Mouse (Mus musculus) heart, embryonic 14.5 days (tissue): ENCODE measurements at regions not wholly inside any gene's neighbourhood (a gene's known extent, or its start where the extent isn't known, plus 50 kb on each side); places are given as distances from the start of the nearest gene placed in this dataset.
A peak's percentile ranks its signal among the peaks of the same experiment; 100 is the strongest.

Source experiments
- ATAC-seq: fragments of 200-750 bp; cut with Nextera tagmentation; 2 replicates; pipeline ENCODE4 v1.8.0; 2017; ENCODE audit warnings: low read depth, moderate TSS enrichment; ENCODE audit not compliant: insufficient number of reproducible peaks, insufficient read depth, low FRiP score
- H3K27ac ChIP-seq, 2 experiments: fragments of 200-500 bp in 1 of 2; fragments of 300-500 bp in 1 of 2; sonication (generic) in 1 of 2; replicated peaks in 1 of 2; 2 replicates each; pipeline ENCODE4 v1.5.1; 2012 to 2014; ENCODE audit warnings: low read depth in 2 of 2, low read length in 2 of 2, control low read depth in 1 of 2, mild to moderate bottlenecking in 1 of 2, mixed read lengths in 1 of 2; ENCODE audit not compliant: control insufficient read depth in 1 of 2, insufficient read depth in 1 of 2
- H3K27me3 ChIP-seq: fragments of 300-500 bp; sonication (generic); 2 replicates; pipeline ENCODE4 v1.6.1; 2014; ENCODE audit warnings: mild to moderate bottlenecking, low read length, control low read depth; ENCODE audit not compliant: control insufficient read depth, insufficient read depth
- H3K36me3 ChIP-seq: fragments of 300-500 bp; sonication (generic); 2 replicates; pipeline ENCODE4 v1.6.1; 2014; ENCODE audit warnings: mild to moderate bottlenecking, control low read depth, low read length, mixed read lengths; ENCODE audit not compliant: control insufficient read depth, insufficient read depth
- H3K4me1 ChIP-seq, 2 experiments: fragments of 200-500 bp in 1 of 2; fragments of 300-500 bp in 1 of 2; sonication (generic) in 1 of 2; 2 replicates each; pipeline ENCODE4 v1.6.1; 2012 to 2014; ENCODE audit warnings: low read length in 2 of 2, control low read depth in 1 of 2, mixed read lengths in 1 of 2; ENCODE audit not compliant: control insufficient read depth in 2 of 2, insufficient read depth in 2 of 2
- H3K4me2 ChIP-seq: fragments of 300-500 bp; sonication (generic); 2 replicates; pipeline ENCODE4 v1.6.1; 2014; ENCODE audit warnings: mild to moderate bottlenecking, low read length
- H3K4me3 ChIP-seq, 2 experiments: fragments of 200-500 bp in 1 of 2; fragments of 300-500 bp in 1 of 2; sonication (generic) in 1 of 2; 2 replicates each; pipeline ENCODE4 v1.5.1; 2012 to 2014; ENCODE audit warnings: low read length in 2 of 2, mild to moderate bottlenecking in 2 of 2, control low read depth in 1 of 2, low read depth in 1 of 2, moderate library complexity in 1 of 2; ENCODE audit not compliant: control insufficient read depth in 1 of 2, insufficient read depth in 1 of 2
- H3K9ac ChIP-seq: fragments of 300-500 bp; sonication (generic); 2 replicates; pipeline ENCODE4 v1.6.1; 2014; ENCODE audit warnings: mild to moderate bottlenecking, low read length
- H3K9me3 ChIP-seq: fragments of 300-500 bp; sonication (generic); 2 replicates; pipeline ENCODE4 v1.6.1; 2016; ENCODE audit warnings: low read length, control low read depth; ENCODE audit not compliant: control insufficient read depth
- WGBS: fragments of 180-500 bp; shearing (Covaris S2); extraction: QIAGEN DNeasy Blood & Tissue Kit; methylation state at CpG from one replicate; pipeline ENCODE4 v1.1.7; 2014; 5-methylcytosine and 5-hydroxymethylcytosine counted together

DNA sequence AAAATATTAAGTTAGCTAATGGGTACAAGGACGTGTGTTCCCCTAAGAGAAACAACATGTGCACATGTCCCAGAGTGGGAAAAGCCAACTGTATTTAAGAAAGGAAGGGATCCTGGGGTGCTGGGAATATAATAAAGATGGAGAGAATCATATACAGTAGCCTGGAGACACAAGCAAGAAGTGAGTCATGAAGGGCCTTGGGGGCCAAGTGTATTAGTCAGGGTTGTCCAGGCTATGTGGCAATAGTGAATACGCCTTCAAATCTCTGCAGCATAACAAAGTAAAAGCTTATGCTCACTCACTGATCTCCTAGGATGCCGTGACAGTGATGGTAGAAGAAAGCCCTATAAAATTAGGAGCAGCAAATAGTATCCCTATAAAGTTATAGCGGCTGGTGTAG, 124.1 kb upstream of the Gm10295 start:
- ATAC-seq = no peak
- Histone ChIP-seq H3K9me3 (no peaks in the 10 kb centered on the region), H3K4me2 (no peak overlapping the region), H3K27me3 (no peaks in the 10 kb centered on the region), H3K36me3 (no peaks in the 10 kb centered on the region), H3K4me3 (no peak overlapping the region), H3K9ac (no peak overlapping the region), H3K4me1 (peaks cover 11 to 13% of the 10 kb centered on the region in 2 experiments), H3K27ac (no peak overlapping the region)
- WGBS = 85% methylated on average over 4 of the region's 4 CpGs

GRCm38 (mm10) chr7:71472384-71473141, 121.3 kb upstream of the Gm10295 start:
- Histone ChIP-seq H3K9ac (no peak overlapping the region), H3K27ac (peak overlapping the region in 1 of 2 experiments; percentile 4; a peak in 1 of 4 replicates), H3K36me3 (no peaks in the 10 kb centered on the region), H3K27me3 (no peaks in the 10 kb centered on the region), H3K9me3 (no peaks in the 10 kb centered on the region), H3K4me3 (peak overlapping the region in 1 of 2 experiments; percentile 1; a peak in 1 of 4 replicates), H3K4me2 (peak overlapping the region; percentile 50), H3K4me1 (peaks cover 11 to 13% of the 10 kb centered on the region in 2 experiments)
- no peak for ATAC-seq
- WGBS = 60% methylated on average over 12 of the region's 12 CpGs

GRCm38 (mm10) chr7:71471658-71472383, 120.5 kb upstream of the Gm10295 start:
- Histone ChIP-seq H3K4me1 (peaks cover 11 to 13% of the 10 kb centered on the region in 2 experiments), H3K9ac (0 out of 2 replicates have a peak overlapping the region, but pooled peaks have one; percentile 27), H3K4me2 (peak overlapping the region; percentile 50), H3K27me3 (no peaks in the 10 kb centered on the region), H3K36me3 (no peaks in the 10 kb centered on the region), H3K9me3 (no peaks in the 10 kb centered on the region), H3K4me3 (peak overlapping the region in 1 of 2 experiments; percentile 1; a peak in 1 of 4 replicates), H3K27ac (peak overlapping the region; percentile 4 to 31; a peak in 1 of 4 replicates)
- no peak for ATAC-seq
- 14% methylated on average over 18 of the region's 18 CpGs for WGBS

DNA sequence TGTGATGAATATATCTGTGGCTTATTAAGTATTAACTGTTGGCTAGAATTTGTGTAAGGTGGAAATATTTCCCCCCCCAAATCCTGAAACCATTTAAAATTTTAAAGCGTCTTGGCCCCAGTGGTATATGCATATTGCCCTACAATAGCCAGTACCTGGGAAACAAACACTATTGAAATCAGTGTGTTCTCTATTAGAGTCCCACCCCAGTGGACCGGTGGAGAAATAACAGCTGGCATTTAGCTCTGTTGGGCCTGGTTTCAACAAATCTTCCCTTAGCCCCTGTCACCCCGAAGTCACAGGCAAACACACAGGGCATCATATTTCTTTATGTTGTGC, 120.0 kb upstream of the Gm10295 start:
- Histone ChIP-seq H3K27ac (peak overlapping the region; percentile 4 to 31; a peak in 1 of 4 replicates), H3K27me3 (no peaks in the 10 kb centered on the region), H3K9me3 (no peaks in the 10 kb centered on the region), H3K36me3 (no peaks in the 10 kb centered on the region), H3K4me2 (peak overlapping the region; percentile 50), H3K4me3 (0 out of 4 replicates have a peak overlapping the region, but pooled peaks of 1 of the 2 experiments have one; percentile 1), H3K9ac (no peak overlapping the region), H3K4me1 (peaks cover 11 to 13% of the 10 kb centered on the region in 2 experiments)
- 27% methylated on average over 3 of the region's 3 CpGs for WGBS
- ATAC-seq = no peak

- H3K36me3 ChIP-seq = no peaks in the 10 kb centered on the region
- H3K27ac ChIP-seq = no peak overlapping the region
- ATAC-seq = no peak
- no peaks in the 10 kb centered on the region for H3K27me3 ChIP-seq
- 39% methylated on average over 2 of the region's 2 CpGs for WGBS
- H3K9ac ChIP-seq = no peak overlapping the region
- H3K4me2 ChIP-seq = no peak overlapping the region
- no peak overlapping the region for H3K4me3 ChIP-seq
- H3K9me3 ChIP-seq = no peaks in the 10 kb centered on the region
- peaks cover 11 to 13% of the 10 kb centered on the region in 2 experiments for H3K4me1 ChIP-seq
Observed at GRCm38 (mm10) chr7:71470418-71470817, 119.1 kb upstream of the Gm10295 start.

- Histone ChIP-seq H3K9ac (no peak overlapping the region), H3K36me3 (no peaks in the 10 kb centered on the region), H3K4me3 (no peak overlapping the region), H3K4me2 (no peak overlapping the region), H3K9me3 (no peaks in the 10 kb centered on the region), H3K27ac (no peak overlapping the region), H3K4me1 (peaks cover 11 to 13% of the 10 kb centered on the region in 2 experiments), H3K27me3 (no peaks in the 10 kb centered on the region)
- WGBS = 71% methylated on average over 4 of the region's 4 CpGs
- no peak for ATAC-seq
Observed at GRCm38 (mm10) chr7:71469951-71470350, 118.7 kb upstream of the Gm10295 start.

DNA sequence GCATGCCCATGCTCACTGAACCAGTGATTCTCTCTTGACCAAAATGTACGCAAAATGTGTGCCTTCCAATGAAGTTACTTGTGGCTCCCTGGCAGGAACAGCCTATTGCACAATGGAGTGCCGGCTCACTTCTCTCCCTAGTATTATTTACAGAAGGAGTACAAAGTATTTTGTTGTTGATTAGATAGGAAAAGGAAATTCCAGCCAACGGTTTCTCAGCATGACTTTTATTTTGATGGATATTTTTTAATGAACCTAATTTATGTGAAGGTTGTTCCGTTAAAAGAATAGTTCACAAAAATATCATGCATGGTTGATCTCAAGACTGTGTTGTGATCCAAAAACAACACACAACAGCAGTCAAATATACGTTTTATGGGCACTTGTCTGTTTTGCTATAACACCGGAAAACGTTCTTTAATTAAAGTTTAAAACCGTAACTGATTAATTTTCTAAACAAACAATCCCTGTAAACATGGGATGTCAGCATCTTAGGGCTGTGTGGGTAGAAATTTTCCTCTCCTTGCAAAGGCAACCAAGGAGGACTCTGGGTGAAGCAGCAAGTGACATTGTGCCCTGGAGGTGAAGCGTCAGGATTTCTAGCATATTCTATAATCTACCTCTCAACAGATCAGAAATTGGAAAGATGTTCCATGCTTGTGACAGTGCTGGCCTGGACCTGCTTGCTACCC, 116.3 kb upstream of the Gm10295 start:
- no peak for ATAC-seq
- Histone ChIP-seq H3K9ac (no peak overlapping the region), H3K9me3 (no peaks in the 10 kb centered on the region), H3K4me2 (no peak overlapping the region), H3K36me3 (no peaks in the 10 kb centered on the region), H3K27me3 (no peaks in the 10 kb centered on the region), H3K4me1 (peaks cover 11 to 13% of the 10 kb centered on the region in 2 experiments), H3K27ac (no peak overlapping the region), H3K4me3 (no peak overlapping the region)
- WGBS = 51% methylated on average over 9 of the region's 9 CpGs
